Mouse (Mus musculus) kidney, adult 2 months (tissue): ENCODE measurements around the gene Rpl19. TPM values are rescaled to one million over a fixed set of nuclear protein-coding genes. Genes with fewer than 3 reads are reported as not detected.

Source experiments
- DNase-seq: peaks from one replicate; pipeline ENCODE4 v3.0.0; 2021
- H3K27ac ChIP-seq: fragments of 200-500 bp; 2 replicates; pipeline ENCODE4 v1.5.1; 2012; ENCODE audit warnings: low read depth, low read length, control low read depth, inconsistent platforms; ENCODE audit not compliant: insufficient read depth
- H3K27me3 ChIP-seq: fragments of 200-500 bp; replicated peaks from 2 replicates; pipeline ENCODE4 v1.6.1; 2012; ENCODE audit warnings: mild to moderate bottlenecking, moderate library complexity, low read length, inconsistent platforms; ENCODE audit not compliant: control insufficient read depth, insufficient read depth
- H3K36me3 ChIP-seq: fragments of 200-500 bp; 2 replicates; pipeline ENCODE4 v1.6.1; 2012; ENCODE audit warnings: mild to moderate bottlenecking, moderate library complexity, low read length, inconsistent platforms; ENCODE audit not compliant: control insufficient read depth, insufficient read depth
- H3K4me1 ChIP-seq: fragments of 200-500 bp; 2 replicates; pipeline ENCODE4 v1.6.1; 2011; ENCODE audit warnings: low read length; ENCODE audit not compliant: control insufficient read depth, insufficient read depth
- H3K4me3 ChIP-seq: fragments of 200-500 bp; 2 replicates; pipeline ENCODE4 v1.5.1; 2011; ENCODE audit warnings: mild to moderate bottlenecking, low read depth, low read length, control low read depth; ENCODE audit not compliant: insufficient read depth
- CTCF ChIP-seq: fragments of 200-500 bp; conservative IDR thresholded peaks from 2 replicates; pipeline ENCODE4 v1.5.1; 2011; ENCODE audit warnings: low read depth, mild to moderate bottlenecking, control low read depth, low read length, moderate library complexity, mixed read lengths; ENCODE audit not compliant: insufficient read depth, insufficient read length
- POLR2A ChIP-seq: fragments of 200-500 bp; IDR thresholded peaks from one replicate; pipeline ENCODE4 v1.6.1; 2011; ENCODE audit warnings: low read depth, low read length, control low read depth
- WGBS: fragments of 180-500 bp; shearing (Covaris S2); methylation state at CpG from one replicate; pipeline ENCODE4 v1.1.7; 2018; 5-methylcytosine and 5-hydroxymethylcytosine counted together
- polyA plus RNA-seq: library from polyadenylated mRNA; depleted of rRNA; stranded (reverse); fragments of >200 nt; gene quantifications from 2 replicates; pipeline ENCODE4 v1.2.3, GENCODE M21; 2012

Gene Rpl19
- polyA plus RNA-seq, 1 experiment: 653 TPM

- peak overlapping the region; percentile 92 for H3K27ac ChIP-seq
- peaks cover 8% of the 10 kb centered on the region for H3K4me1 ChIP-seq
- H3K36me3 ChIP-seq: peaks cover 6% of the 10 kb centered on the region; the same call in 1 of the 2 replicates
- TF ChIP-seq POLR2A (no peak), CTCF (no peak)
- 5% methylated on average over 15 of the region's 15 CpGs for WGBS
- no peak for DNase-seq
- H3K27me3 ChIP-seq: no peaks in the 10 kb centered on the region
- H3K4me3 ChIP-seq: peak overlapping the region; percentile 98
Measured at GRCm38 (mm10) chr11:98026248-98026569, 301 bp upstream of the Rpl19 start.

DNA sequence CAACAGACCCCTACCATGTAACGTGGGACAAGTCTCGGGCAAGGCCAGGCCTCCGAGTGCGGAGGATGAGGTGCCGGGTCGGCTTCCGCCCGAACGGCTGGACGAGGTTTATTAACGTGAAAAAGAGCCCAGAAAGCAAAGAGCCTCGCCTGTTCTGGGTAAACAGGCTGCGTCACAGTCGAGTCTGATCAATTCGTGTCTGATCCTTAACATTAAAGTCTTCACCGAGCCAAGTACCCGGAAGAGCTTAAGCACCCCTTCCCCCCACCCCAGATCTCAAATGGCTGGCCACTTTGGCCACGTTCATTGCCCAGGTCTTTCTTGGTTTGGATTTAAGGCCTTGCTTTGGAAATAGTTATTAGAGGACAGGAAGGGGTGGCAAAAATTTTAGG lies 783 bp downstream of the Rpl19 start:
- DNase-seq: no peak
- Histone ChIP-seq H3K36me3 (peaks cover 6% of the 10 kb centered on the region; the same call in 1 of the 2 replicates), H3K4me3 (peak overlapping the region; percentile 98), H3K4me1 (peaks cover 4% of the 10 kb centered on the region; the same call in 1 of the 2 replicates), H3K27me3 (no peaks in the 10 kb centered on the region), H3K27ac (peak overlapping the region; percentile 92)
- WGBS: under 1% methylated on average over 18 of the region's 18 CpGs
- TF ChIP-seq POLR2A: no peak
- TF ChIP-seq CTCF: no peak

DNA sequence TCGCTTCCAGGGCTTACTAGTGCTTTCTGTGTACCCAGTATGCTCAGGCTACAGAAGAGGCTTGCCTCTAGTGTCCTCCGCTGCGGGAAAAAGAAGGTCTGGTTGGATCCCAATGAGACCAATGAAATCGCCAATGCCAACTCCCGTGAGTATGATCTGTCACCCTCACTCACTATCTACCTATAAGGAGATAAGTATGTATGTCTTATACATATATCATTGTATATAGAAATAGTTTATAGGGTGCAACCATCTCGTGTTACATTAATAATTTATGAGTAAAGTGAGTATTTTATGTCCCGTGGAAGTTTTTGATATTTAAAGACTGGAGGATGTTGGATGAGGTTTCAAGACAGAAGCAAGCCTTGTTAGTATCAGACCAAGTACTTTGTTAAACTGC lies 1.3 kb downstream of the Rpl19 start:
- no peak for DNase-seq
- Histone ChIP-seq H3K36me3 (peaks cover 6% of the 10 kb centered on the region; the same call in 1 of the 2 replicates), H3K27ac (no peak overlapping the region), H3K4me1 (peaks cover 4% of the 10 kb centered on the region; the same call in 1 of the 2 replicates), H3K4me3 (peak overlapping the region; percentile 98), H3K27me3 (no peaks in the 10 kb centered on the region)
- no peak for TF ChIP-seq CTCF
- 9% methylated on average over 7 of the region's 7 CpGs for WGBS

DNA sequence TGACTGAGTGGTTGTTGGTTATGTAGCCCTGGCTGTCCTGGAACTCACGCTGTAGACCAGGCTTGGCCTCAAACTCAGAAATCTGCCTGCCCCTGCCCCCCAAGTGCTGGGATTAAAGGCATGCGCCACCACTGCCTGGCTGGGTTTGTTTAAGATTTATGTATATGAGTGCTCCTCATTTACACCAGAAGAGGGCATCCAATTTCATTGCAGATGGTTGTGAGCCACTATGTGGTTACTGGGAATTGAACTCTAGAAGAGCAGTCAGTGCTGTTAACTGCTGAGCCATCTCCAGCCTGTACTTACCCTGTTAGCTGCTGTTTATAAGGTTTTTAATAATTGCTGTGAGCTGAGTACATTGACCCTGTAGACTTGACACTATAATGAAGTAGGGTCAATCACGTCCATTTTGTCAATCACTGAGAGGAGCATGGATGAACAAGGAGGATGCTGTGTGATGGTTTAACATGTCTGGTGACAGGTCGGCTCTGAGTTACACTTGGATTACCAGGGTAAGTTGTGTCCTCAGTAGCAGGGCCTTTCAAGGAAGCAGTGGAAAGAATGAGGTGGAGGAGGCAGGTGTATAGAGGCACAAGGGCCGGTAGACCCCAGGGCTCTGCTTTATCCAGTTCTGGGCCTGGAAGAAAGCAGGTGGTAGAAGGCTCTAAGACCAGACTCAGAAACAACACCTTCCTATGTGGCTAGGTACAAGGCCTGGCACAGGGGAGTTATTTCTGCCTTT lies 4.4 kb downstream of the Rpl19 start:
- H3K36me3 ChIP-seq: peaks cover 6% of the 10 kb centered on the region; the same call in 1 of the 2 replicates
- peaks cover 4% of the 10 kb centered on the region; the same call in 1 of the 2 replicates for H3K4me1 ChIP-seq
- no peak for DNase-seq
- H3K27ac ChIP-seq: no peak overlapping the region
- no peak overlapping the region for H3K4me3 ChIP-seq
- TF ChIP-seq CTCF (no peak), POLR2A (no peak)
- H3K27me3 ChIP-seq: no peaks in the 10 kb centered on the region
- WGBS: 56% methylated on average over 5 of the region's 5 CpGs

GRCm38 (mm10) chr11:98031443-98031770 lies 4.9 kb downstream of the Rpl19 start:
- Histone ChIP-seq H3K27me3 (no peaks in the 10 kb centered on the region), H3K36me3 (peaks cover 6% of the 10 kb centered on the region; the same call in 1 of the 2 replicates), H3K27ac (no peak overlapping the region), H3K4me3 (no peak overlapping the region), H3K4me1 (no peaks in the 10 kb centered on the region)
- no peak for TF ChIP-seq POLR2A
- TF ChIP-seq CTCF: peak; percentile 87
- 5% methylated on average over 5 of the region's 5 CpGs for WGBS
- DNase-seq: peak; percentile 69

- no peak for TF ChIP-seq CTCF
- TF ChIP-seq POLR2A: no peak
- H3K4me1 ChIP-seq: no peaks in the 10 kb centered on the region
- no peak for DNase-seq
- 81% methylated on average over 5 of the region's 5 CpGs for WGBS
- H3K27me3 ChIP-seq: no peaks in the 10 kb centered on the region
- no peak overlapping the region for H3K4me3 ChIP-seq
- peaks cover 3% of the 10 kb centered on the region; the same call in 1 of the 2 replicates for H3K36me3 ChIP-seq
- H3K27ac ChIP-seq: no peak overlapping the region
Measured at GRCm38 (mm10) chr11:98034061-98034460, 7.6 kb downstream of the Rpl19 start.

- Histone ChIP-seq H3K27me3 (no peaks in the 10 kb centered on the region), H3K27ac (no peak overlapping the region), H3K4me3 (no peak overlapping the region), H3K4me1 (no peaks in the 10 kb centered on the region), H3K36me3 (0 out of 2 replicates have a peak, but pooled peaks cover 3% of the 10 kb centered on the region)
- no peak for TF ChIP-seq POLR2A
- no peak for TF ChIP-seq CTCF
- 35% methylated on average over 4 of the region's 4 CpGs for WGBS
- no peak for DNase-seq
Measured at GRCm38 (mm10) chr11:98034840-98035239, 8.3 kb downstream of the Rpl19 start.
